Mouse (Mus musculus): ENCODE measurements around the gene Ttn. TPM values are rescaled to one million over a fixed set of nuclear protein-coding genes. Genes with fewer than 3 reads are reported as not detected.

Gene Ttn
- total and polyA plus RNA-seq, 2 experiments from 2014 or later = 0.41 to 0.99 TPM

DNA sequence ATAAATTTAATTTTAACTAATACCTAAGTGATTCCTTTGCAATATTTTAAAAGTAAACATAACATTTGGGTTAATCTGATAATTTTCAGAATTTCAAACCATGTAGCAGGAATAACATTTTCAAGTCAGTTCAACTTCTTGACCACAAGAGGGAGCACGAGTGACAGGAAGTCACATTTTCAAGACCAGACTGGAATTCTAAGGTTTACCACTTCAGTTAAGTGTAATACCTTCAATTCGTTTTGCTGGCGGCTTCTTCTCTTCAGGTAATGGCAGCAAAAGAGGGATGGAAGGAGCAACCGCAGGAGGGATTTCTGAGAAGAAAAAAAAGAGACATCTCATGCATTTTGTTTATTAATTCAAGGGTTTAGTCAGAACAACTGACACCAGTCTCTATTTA, 115.4 kb downstream of the Ttn start:
- no peak overlapping the region for H3K4me2 ChIP-seq (ENCODE audit: low read depth, low read length, poor library complexity, severe bottlenecking)
- H3K27me3 ChIP-seq (ENCODE audit: insufficient read depth, low read length) = no peaks in the 10 kb centered on the region
- no peak overlapping the region for H3K27ac ChIP-seq (ENCODE audit: low read depth, low read length)
- no peaks in the 10 kb centered on the region for H3K36me3 ChIP-seq (ENCODE audit: insufficient read depth, low read length)
- DNase-seq (ENCODE audit: low spot score) (peak; percentile 78), ATAC-seq (ENCODE audit: low FRiP score) (no peak)
- no peak overlapping the region for H3K4me3 ChIP-seq (ENCODE audit: low read depth, low read length)
- no peak overlapping the region for H3K9ac ChIP-seq (replicated peaks; ENCODE audit: low read length, poor library complexity, severe bottlenecking)
- 25% methylated on average over 4 of the region's 4 CpGs for WGBS
- H3K4me1 ChIP-seq (ENCODE audit: insufficient read depth, low read length) = no peaks in the 10 kb centered on the region
- no peaks in the 10 kb centered on the region for H3K9me3 ChIP-seq (ENCODE audit: low read length)
- peak; percentile 88 for TF ChIP-seq CTCF (IDR thresholded peaks at IDR 0.05)

GRCm38 (mm10) chr2:76865497-76865896, 116.8 kb downstream of the Ttn start:
- H3K9ac ChIP-seq (replicated peaks; ENCODE audit: low read length, poor library complexity, severe bottlenecking) = no peak overlapping the region
- H3K27ac ChIP-seq (ENCODE audit: low read depth, low read length) = no peak overlapping the region
- no peaks in the 10 kb centered on the region for H3K4me1 ChIP-seq (ENCODE audit: insufficient read depth, low read length)
- no peak overlapping the region for H3K4me3 ChIP-seq (ENCODE audit: low read depth, low read length)
- H3K27me3 ChIP-seq (ENCODE audit: insufficient read depth, low read length) = no peaks in the 10 kb centered on the region
- no peaks in the 10 kb centered on the region for H3K9me3 ChIP-seq (ENCODE audit: low read length)
- no peak for ATAC-seq (ENCODE audit: low FRiP score)
- no peak for TF ChIP-seq CTCF (IDR thresholded peaks at IDR 0.05)
- no peaks in the 10 kb centered on the region for H3K36me3 ChIP-seq (ENCODE audit: insufficient read depth, low read length)
- H3K4me2 ChIP-seq (ENCODE audit: low read depth, low read length, poor library complexity, severe bottlenecking) = no peak overlapping the region
- no peak for DNase-seq (ENCODE audit: low spot score)
- 82% methylated on average over 2 of the region's 2 CpGs for WGBS

DNA sequence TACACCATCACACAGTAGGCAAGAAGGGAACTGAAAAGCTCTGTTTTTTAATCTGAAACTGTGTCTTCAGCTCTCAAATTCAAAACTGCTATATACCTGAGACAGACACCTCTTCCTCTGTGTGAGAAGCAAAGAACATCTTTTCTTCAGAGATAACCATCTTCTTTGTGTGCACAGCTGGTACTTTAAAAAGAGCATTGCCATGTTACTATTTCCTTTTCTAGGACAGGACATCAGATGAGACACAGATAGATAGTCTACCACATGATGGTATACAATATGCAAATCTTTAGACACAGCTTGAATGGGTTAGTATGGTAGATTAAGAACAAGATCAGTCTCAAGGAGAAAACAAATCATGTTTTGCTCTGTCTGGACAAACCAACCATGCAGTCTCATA, 121.0 kb downstream of the Ttn start:
- no peak for ATAC-seq (ENCODE audit: low FRiP score)
- H3K4me2 ChIP-seq (ENCODE audit: low read depth, low read length, poor library complexity, severe bottlenecking) = no peak overlapping the region
- H3K36me3 ChIP-seq (ENCODE audit: insufficient read depth, low read length) = no peaks in the 10 kb centered on the region
- no peaks in the 10 kb centered on the region for H3K9me3 ChIP-seq (ENCODE audit: low read length)
- no peak for TF ChIP-seq CTCF (IDR thresholded peaks at IDR 0.05)
- H3K27me3 ChIP-seq (ENCODE audit: insufficient read depth, low read length) = no peaks in the 10 kb centered on the region
- no peaks in the 10 kb centered on the region for H3K4me1 ChIP-seq (ENCODE audit: insufficient read depth, low read length)
- no peak for DNase-seq (ENCODE audit: low spot score)
- H3K4me3 ChIP-seq (ENCODE audit: low read depth, low read length) = no peak overlapping the region
- no peak overlapping the region for H3K9ac ChIP-seq (replicated peaks; ENCODE audit: low read length, poor library complexity, severe bottlenecking)
- no peak overlapping the region for H3K27ac ChIP-seq (ENCODE audit: low read depth, low read length)

DNA sequence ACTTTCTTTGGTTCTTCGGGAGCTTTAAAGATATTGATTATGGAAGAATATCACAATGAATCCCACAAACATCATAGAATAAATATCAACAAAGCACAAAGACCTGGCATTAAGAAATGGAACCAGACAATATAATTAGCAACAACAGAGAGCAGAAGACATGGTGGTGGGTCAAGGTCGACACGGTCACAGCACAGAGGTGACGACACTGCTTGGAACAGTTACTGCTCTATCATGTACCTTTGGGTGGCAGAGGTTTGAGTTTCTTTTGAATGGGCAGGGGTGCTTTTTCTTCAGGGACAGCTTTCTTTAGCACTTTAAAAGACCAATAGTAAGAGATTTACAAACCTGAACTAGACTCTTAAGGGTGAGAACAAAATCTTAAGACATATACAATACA, 132.3 kb downstream of the Ttn start:
- H3K9me3 ChIP-seq (ENCODE audit: low read length) = no peaks in the 10 kb centered on the region
- no peak overlapping the region for H3K9ac ChIP-seq (replicated peaks; ENCODE audit: low read length, poor library complexity, severe bottlenecking)
- TF ChIP-seq CTCF (IDR thresholded peaks at IDR 0.05) = no peak
- no peak overlapping the region for H3K4me2 ChIP-seq (ENCODE audit: low read depth, low read length, poor library complexity, severe bottlenecking)
- no peak overlapping the region for H3K27ac ChIP-seq (ENCODE audit: low read depth, low read length)
- ATAC-seq (ENCODE audit: low FRiP score) (no peak), DNase-seq (ENCODE audit: low spot score) (no peak)
- H3K4me1 ChIP-seq (ENCODE audit: insufficient read depth, low read length) = no peaks in the 10 kb centered on the region
- H3K36me3 ChIP-seq (ENCODE audit: insufficient read depth, low read length) = no peaks in the 10 kb centered on the region
- WGBS = 90% methylated on average over 4 of the region's 4 CpGs
- no peaks in the 10 kb centered on the region for H3K27me3 ChIP-seq (ENCODE audit: insufficient read depth, low read length)
- no peak overlapping the region for H3K4me3 ChIP-seq (ENCODE audit: low read depth, low read length)

GRCm38 (mm10) chr2:76843162-76843561, 139.2 kb downstream of the Ttn start:
- no peak overlapping the region for H3K4me3 ChIP-seq (ENCODE audit: low read depth, low read length)
- H3K36me3 ChIP-seq (ENCODE audit: insufficient read depth, low read length) = no peaks in the 10 kb centered on the region
- WGBS = 85% methylated on average over 1 of the region's 1 CpGs
- DNase-seq (ENCODE audit: low spot score) = no peak
- no peaks in the 10 kb centered on the region for H3K4me1 ChIP-seq (ENCODE audit: insufficient read depth, low read length)
- no peak for TF ChIP-seq CTCF (IDR thresholded peaks at IDR 0.05)
- no peak for ATAC-seq (ENCODE audit: low FRiP score)
- H3K27me3 ChIP-seq (ENCODE audit: insufficient read depth, low read length) = no peaks in the 10 kb centered on the region
- H3K27ac ChIP-seq (ENCODE audit: low read depth, low read length) = no peak overlapping the region
- no peaks in the 10 kb centered on the region for H3K9me3 ChIP-seq (ENCODE audit: low read length)
- no peak overlapping the region for H3K4me2 ChIP-seq (ENCODE audit: low read depth, low read length, poor library complexity, severe bottlenecking)
- H3K9ac ChIP-seq (replicated peaks; ENCODE audit: low read length, poor library complexity, severe bottlenecking) = no peak overlapping the region

DNA sequence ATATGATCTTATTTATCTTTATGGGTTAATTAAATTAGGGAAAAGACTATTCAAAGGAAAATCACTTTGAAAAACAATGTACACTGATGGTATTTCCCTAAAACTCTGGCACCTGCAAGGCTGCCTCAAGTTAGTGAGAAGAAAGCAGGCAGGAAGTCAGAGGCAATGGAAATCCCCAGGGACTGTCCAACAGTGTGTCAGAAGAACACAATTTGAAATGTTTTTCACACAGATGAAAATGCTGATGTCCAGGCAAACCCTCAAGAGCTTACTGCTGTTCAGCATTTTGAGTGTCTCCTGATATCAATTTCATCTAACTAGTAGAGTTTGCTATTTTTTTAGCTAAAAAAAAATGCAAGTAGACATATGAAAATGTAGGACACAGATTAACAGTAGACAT, 161.9 kb downstream of the Ttn start:
- H3K27me3 ChIP-seq (ENCODE audit: insufficient read depth, low read length) = no peaks in the 10 kb centered on the region
- no peak for DNase-seq (ENCODE audit: low spot score)

DNA sequence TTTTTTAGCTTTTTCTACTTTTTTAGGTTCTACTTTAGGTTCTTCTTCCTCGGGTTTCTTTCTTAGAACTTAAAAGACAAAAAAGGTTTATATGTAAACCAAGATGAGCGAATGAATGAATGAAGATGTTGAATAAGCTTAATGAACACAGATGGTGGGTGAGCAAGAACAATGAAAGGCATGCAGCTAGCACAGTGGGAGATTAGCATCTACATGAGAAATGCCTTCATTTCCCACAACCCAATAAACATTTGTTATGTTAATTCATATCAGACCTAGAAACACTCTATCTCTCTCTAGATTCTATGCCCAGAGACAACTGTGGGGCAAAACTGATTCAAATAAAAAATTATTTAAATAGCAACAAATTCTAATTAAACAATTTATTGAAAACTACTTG, 164.6 kb downstream of the Ttn start:
- H3K4me3 ChIP-seq (ENCODE audit: low read depth, low read length) = no peak overlapping the region
- no peak overlapping the region for H3K4me2 ChIP-seq (ENCODE audit: low read depth, low read length, poor library complexity, severe bottlenecking)
- WGBS = 17% methylated on average over 2 of the region's 2 CpGs
- DNase-seq (ENCODE audit: low spot score) = peak; percentile 42
- no peak overlapping the region for H3K9ac ChIP-seq (replicated peaks; ENCODE audit: low read length, poor library complexity, severe bottlenecking)
- no peaks in the 10 kb centered on the region for H3K4me1 ChIP-seq (ENCODE audit: insufficient read depth, low read length)
- H3K27me3 ChIP-seq (ENCODE audit: insufficient read depth, low read length) = no peaks in the 10 kb centered on the region
- no peak overlapping the region for H3K27ac ChIP-seq (ENCODE audit: low read depth, low read length)
- no peak for TF ChIP-seq CTCF (IDR thresholded peaks at IDR 0.05)
- H3K9me3 ChIP-seq (ENCODE audit: low read length) = no peaks in the 10 kb centered on the region
- no peaks in the 10 kb centered on the region for H3K36me3 ChIP-seq (ENCODE audit: insufficient read depth, low read length)
- no peak for ATAC-seq (ENCODE audit: low FRiP score)

More for the DNA sequence above, 161.9 kb downstream of the Ttn start:
- no peak for TF ChIP-seq CTCF (IDR thresholded peaks at IDR 0.05)
- Histone ChIP-seq H3K4me3 (ENCODE audit: low read depth, low read length) (no peak overlapping the region), H3K4me1 (ENCODE audit: insufficient read depth, low read length) (no peaks in the 10 kb centered on the region), H3K9ac (replicated peaks; ENCODE audit: low read length, poor library complexity, severe bottlenecking) (no peak overlapping the region), H3K4me2 (ENCODE audit: low read depth, low read length, poor library complexity, severe bottlenecking) (no peak overlapping the region), H3K9me3 (ENCODE audit: low read length) (no peaks in the 10 kb centered on the region), H3K27ac (ENCODE audit: low read depth, low read length) (no peak overlapping the region), H3K36me3 (ENCODE audit: insufficient read depth, low read length) (no peaks in the 10 kb centered on the region)
- no peak for ATAC-seq (ENCODE audit: low FRiP score)
